Mouse (Mus musculus) ovary, adult 18-20 months (tissue): ENCODE data around the gene Zbtb22.
"Not testable (repeated sequence)": the region's sequence is repeated elsewhere in the genome, so short reads cannot be mapped to it uniquely, and the experiment has no call there.

Experiments
- DNase-seq: peaks from one replicate; pipeline ENCODE4 v3.0.0; 2022; ENCODE audit warnings: low spot score, mixed read lengths

Zbtb22 gene

DNA sequence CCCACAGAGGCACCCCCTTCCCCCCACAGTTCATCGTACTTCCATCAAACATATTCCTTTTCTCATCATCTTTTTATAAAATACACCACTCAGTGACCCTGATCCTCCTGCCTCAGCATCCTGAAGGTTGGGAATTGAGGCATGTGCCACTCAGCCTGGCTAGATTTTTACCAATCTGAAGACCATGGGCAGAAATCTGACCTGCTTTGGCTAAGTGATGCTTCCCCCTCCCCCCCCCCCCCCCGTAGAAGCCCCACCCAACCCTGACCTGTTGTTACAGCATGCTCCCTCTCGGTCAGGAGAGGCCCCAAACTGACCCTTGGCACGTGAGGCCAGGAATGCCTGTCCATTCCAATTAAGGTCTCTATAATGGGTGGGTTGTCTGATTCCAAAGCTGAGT lies 10.9 kb upstream of the Zbtb22 start, which contains the start of gene Platr17:
Platr17 (plus strand) TSS at position 301 of the 400 bp plus-strand sequence.
- not testable (repeated sequence) for DNase-seq

GRCm38 (mm10) chr17:33908331-33909076 lies 7.2 kb upstream of the Zbtb22 start:
- peak; percentile 28 for DNase-seq

DNA sequence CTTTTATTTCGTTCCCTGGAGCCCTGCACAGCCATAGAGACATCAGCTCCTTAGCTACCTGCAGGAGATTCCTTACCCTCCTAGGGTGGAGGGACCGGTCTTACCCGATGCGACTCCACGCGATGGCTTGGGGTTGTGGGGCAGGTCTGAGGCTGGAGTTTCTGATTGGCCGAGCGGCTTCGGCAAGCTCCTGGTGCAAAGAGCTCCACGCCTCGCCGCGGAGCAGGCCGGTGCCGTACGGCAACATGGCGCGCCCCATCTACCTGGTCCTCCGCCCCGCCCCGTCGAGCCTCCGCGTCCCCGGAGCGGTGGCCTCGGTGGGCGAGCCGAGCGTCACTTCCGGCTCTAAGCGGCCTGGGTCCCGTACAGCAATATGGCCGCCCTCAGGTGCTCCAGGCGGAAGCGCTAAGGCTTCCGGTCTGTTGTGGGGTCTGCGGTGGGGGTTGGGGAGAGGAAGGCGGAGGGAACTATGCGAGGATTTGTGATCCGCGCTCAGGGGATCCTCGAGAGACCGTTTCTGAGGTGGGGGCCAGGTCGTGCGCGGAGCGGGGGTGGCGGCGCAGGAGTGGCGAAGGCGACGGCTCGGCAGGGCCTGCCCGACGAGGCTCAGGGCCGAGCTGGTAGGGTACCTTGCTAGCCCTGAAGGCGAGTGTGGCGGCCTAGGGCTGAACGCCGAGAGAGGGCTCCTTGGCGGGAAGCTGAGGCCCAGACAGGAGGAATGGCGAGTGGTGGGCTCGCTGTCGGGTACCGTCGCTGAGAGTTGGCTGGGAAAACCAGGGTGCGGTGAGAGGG lies 6.4 kb upstream of the Zbtb22 start, which contains the start of gene Daxx:
Daxx (plus strand) TSS at position 338 of the 792 bp plus-strand sequence.
- DNase-seq = peak; percentile 97

- peak; percentile 28 for DNase-seq
Measured at GRCm38 (mm10) chr17:33909869-33910250, 5.8 kb upstream of the Zbtb22 start.

DNA sequence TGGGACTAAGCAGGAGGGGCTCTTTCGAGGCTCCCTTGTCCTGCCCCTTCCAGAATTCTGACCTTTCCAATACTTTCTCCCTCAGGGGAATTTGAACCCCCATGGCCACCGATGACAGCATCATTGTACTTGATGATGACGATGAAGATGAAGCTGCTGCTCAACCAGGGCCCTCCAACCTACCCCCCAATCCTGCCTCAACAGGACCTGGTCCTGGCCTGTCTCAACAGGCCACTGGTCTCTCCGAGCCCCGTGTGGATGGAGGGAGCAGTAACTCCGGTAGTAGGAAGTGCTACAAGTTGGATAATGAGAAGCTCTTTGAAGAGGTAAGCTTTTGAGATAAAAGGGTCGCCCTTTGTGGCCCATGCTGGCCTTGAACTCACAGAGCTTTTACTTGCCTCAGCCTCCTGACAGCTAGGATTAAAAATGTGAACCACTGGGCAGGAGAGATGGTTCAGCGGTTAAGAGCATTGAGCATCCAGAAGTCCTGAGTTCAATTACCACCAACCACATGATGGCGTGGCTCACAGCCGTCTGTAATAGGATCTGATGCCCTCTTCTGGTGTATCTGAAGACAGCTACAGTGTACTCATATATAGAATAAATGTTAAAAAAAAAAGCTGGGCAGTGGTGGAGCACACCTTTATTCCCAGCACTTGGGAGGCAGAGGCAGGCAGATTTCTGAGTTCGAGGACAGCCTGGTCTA lies 5.2 kb upstream of the Zbtb22 start:
- no peak for DNase-seq

GRCm38 (mm10) chr17:33911052-33911812 lies 4.5 kb upstream of the Zbtb22 start:
- no peak for DNase-seq

GRCm38 (mm10) chr17:33911813-33912414 lies 3.8 kb upstream of the Zbtb22 start:
- no peak for DNase-seq

DNA sequence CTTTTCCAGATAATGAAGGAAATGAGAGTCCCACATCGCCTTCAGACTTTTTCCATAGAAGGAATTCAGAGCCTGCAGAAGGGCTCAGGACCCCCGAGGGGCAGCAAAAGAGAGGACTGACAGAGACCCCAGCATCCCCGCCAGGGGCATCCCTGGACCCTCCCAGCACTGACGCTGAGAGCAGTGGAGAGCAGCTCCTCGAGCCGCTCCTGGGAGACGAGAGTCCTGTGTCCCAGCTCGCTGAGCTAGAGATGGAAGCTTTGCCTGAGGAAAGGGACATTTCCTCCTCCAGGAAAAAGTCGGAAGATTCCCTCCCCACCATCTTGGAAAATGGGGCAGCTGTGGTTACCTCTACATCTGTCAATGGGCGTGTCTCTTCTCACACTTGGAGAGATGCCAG lies 2.4 kb upstream of the Zbtb22 start:
- no peak for DNase-seq

DNA sequence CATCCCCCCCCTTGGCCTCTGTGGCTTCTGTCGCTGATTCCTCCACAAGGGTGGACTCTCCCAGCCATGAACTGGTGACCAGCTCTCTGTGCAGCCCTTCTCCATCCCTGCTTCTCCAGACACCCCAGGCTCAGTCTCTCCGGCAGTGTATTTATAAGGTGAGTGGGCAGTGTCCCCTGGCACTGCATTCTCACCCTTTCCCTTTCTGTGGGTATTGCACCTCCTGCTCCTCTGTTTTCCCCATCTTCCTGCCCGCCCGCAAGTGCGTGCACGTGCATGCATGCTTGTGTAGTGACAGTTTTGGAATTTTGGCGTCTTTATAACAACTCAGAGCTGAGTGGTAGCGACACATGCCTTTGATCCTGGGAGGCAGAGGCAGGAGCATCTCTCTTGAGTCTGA lies 1.8 kb upstream of the Zbtb22 start:
- DNase-seq = no peak

- no peak for DNase-seq
Measured at GRCm38 (mm10) chr17:33914969-33915391, 724 bp upstream of the Zbtb22 start.

DNA sequence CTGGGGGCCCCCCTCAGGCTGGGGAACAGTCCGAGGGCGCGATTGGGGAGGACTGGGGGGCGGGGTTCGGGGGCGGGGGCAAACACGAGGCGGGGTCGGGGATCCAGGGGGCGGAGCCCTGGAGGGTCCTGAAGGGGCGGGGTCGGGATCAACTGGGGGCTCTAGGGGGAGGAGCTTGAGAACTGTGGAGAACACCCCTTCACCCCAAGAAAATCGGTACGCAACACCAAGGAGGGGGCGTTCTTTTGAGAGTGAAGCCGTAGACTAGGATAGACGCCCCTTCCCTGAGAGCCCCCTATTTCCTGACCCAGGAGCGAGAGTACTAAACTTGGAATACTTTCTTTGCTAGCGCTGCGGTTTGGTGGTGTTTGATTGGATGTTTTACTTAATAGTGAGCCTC lies 590 bp downstream of the Zbtb22 start:
- no peak for DNase-seq

DNA sequence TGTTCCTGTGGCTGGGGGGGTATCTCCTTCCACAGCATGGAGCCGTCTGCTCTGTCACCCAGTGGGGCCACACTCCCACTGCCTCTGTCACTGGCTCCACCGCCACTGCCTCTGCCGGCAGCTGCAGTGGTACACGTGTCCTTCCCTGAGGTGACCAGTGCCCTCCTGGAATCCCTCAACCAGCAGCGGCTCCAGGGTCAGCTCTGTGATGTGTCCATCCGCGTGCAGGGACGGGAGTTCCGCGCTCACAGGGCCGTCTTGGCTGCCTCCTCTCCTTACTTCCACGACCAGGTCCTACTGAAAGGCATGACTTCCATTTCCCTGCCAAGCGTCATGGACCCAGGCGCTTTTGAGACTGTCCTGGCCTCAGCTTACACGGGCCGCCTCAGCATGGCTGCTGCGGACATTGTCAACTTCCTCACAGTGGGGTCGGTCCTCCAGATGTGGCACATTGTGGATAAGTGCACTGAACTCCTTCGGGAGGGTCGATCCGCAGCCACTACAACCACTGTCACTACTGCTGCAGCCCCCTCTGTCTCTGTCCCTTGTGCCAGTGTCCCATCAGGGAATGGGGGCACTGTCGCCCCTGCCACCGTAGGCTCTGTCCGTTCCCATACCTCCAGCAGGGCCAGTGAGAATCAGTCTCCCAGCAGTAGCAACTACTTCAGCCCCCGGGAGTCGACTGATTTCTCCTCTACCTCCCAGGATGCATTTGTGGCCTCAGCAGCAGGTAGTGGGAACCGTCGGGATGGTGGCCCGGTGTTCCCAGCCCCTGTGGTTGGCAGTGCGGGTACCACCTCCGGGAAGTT lies 1.3 kb downstream of the Zbtb22 start:
- no peak for DNase-seq

DNA sequence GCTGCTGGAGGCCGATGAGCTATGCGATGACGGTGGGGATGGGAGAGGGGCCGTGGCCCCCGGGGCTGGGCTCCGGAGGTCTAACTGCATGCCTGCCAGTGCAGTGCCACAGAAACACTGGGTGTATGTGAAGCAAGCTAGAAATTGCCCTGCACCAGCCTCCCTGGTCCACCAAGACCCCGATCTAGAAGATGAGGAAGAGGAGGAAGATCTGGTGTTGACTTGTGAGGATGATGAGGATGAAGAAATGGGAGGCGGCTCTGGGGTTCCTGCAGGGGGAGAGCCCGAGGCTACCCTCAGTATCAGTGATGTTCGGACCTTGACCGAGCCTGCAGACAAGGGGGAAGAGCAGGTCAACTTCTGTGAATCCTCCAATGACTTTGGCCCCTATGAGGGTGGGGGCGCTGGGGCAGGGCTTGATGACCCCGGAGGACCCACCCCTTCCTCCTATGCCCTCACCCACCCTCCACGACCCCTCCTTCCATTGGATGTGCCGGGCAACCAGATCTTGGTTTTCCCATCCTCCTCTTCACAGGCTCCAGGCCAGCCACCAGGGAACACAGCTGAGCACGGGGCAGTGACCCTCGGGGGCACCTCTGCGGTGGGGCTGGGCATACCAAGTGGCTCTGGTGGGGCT lies 2.1 kb downstream of the Zbtb22 start:
- DNase-seq = no peak

DNA sequence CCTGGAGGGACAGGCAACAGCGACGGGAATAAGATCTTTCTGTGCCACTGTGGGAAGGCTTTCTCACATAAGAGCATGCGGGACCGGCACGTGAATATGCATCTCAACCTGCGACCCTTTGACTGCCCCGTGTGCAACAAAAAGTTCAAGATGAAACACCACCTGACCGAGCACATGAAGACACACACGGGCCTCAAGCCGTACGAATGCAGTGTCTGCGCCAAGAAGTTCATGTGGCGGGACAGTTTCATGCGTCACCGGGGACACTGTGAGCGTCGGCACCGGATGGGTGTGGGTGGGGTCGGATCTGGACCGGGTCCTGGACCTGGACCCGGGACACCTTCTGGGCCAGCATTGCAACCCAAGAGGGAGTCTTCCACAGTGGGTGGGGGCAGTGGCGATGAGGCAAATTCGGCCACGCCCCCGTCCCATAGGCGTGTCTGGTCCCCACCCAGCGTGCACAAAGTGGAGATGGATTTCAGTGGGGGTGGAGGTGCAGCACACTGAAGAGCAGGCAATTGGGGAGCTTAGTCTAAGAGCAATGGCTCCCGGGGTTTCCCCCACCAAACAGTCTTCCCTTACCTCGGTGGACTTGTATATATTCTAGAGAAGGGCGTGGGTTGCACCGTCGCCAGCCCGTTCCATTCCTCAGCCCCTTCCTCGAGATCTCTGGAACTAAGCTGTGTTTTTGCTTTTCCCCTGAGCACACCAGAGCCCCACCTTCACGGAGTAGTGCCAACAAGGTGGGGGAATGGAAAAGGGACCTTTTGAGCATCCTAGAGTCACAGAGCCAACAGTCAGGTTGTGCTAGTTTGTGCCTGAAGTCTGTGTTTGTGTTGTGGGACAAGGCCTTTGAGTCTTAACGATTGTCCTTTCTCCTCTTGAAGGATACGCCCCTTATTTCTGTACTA lies 2.8 kb downstream of the Zbtb22 start:
- no peak for DNase-seq

DNA sequence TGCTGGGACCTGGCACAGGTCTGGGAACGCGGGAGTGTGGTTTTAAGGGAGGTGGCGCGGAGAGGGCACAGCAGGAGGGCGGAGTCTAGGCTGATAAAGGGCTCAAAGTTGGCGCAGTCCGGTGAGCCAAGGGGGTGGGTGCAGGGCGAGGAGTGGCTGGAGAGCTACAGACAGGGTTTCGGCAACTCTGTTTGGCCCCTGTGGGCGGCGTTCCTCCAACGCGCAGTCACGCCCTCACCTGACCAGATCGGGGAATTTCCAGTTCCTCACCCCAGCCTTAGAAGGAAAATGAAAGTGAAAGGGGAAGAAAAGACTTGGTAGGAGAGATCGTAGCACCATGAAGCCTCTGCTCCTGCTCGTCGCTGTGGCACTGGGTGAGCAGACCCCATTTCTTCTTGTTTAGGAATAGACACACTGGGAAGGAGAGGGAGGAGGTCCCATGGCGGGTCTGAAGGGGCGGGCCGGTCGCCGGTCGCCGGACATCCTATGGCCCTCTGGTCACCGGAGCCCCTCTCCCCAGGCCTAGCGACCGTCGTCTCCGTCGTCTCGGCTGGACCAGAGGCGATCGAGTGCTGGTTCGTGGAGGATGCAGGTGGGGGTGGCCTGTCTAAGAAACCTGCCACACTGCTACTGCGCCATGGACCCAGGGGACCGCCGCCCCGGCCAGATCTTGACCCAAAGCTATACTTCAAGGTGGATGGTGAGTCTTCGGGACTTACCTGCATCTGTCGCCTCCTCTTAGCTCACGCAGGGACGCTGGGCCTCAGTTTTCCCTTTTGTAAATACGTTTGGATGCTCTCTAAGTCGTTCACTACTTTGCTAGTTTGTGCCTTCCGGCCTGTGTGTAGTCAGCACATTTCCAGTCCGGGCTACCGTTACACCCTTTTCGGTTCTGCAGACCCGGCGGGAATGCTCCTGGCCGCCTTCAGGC lies 3.9 kb downstream of the Zbtb22 start:
- peak; percentile 87 for DNase-seq

- peak; percentile 78 for DNase-seq
Measured at GRCm38 (mm10) chr17:33920282-33921097, 4.8 kb downstream of the Zbtb22 start.

DNA sequence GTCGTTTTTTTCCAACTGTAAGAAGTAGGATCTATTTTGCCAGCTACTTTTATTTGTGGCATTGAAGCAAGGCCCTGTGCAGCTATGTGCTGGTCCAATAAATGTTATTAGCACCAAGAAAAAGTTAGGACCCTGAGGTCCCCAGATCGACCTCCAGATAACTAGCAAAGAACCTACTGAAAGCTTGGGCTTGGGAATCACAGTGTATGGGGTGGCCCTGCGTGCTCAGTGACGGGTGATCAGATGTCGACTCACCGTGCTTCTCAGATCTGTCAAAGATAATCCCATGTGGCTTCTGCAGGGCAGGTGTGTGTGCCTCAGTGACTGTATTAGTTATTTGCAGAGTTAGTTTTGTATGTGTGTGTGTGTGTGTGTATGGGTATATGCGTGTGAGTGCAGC lies 5.7 kb downstream of the Zbtb22 start:
- DNase-seq = no peak
